Mouse (Mus musculus): Measurements from ENCODE around the gene Nr1i2. TPM values are rescaled to one million over a fixed set of nuclear protein-coding genes. Genes with fewer than 3 reads are reported as not detected.
"Not testable (repeated sequence)": the region's sequence is repeated elsewhere in the genome, so short reads cannot be mapped to it uniquely, and the experiment has no call there.

The Nr1i2 gene
- total and polyA plus RNA-seq, 3 experiments = not detected

GRCm38 (mm10) chr16:38236936-38237585, 57.6 kb downstream of the Nr1i2 start:
- no peaks in the 10 kb centered on the region for H3K79me2 ChIP-seq (ENCODE audit: control insufficient read depth, insufficient read depth, low read length, poor library complexity)

GRCm38 (mm10) chr16:38222491-38222890, 72.1 kb downstream of the Nr1i2 start:
- not testable (repeated sequence) for H3K9me3 ChIP-seq (replicated peaks; ENCODE audit: insufficient read depth, low read length); H3K4me1 ChIP-seq (ENCODE audit: control insufficient read depth in 1 of 2, insufficient read depth in 2 of 2, low read length in 2 of 2); H3K27ac ChIP-seq (ENCODE audit: control insufficient read depth, low read depth, low read length); DNase-seq (ENCODE audit: low read depth, low spot score); H3K79me2 ChIP-seq (ENCODE audit: control insufficient read depth, insufficient read depth, low read length, poor library complexity); H3K9ac ChIP-seq (ENCODE audit: control insufficient read depth, low read depth, low read length, poor library complexity, severe bottlenecking); H3K4me3 ChIP-seq (ENCODE audit: control insufficient read depth in 1 of 2, insufficient read depth in 1 of 2, low read depth in 2 of 2, low read length in 2 of 2); H3K27me3 ChIP-seq (ENCODE audit: control insufficient read depth in 1 of 2, insufficient read depth in 2 of 2, low read length in 2 of 2)
- peak; percentile 51; the same call in 1 of the 2 replicates for TF ChIP-seq ZNF384 (IDR thresholded peaks at IDR 0.05; ENCODE audit: low read depth, low read length)
- H3K36me3 ChIP-seq (ENCODE audit: control insufficient read depth in 1 of 2, insufficient read depth in 2 of 2, low read length in 2 of 2) = peaks cover 6 to 28% of the 10 kb centered on the region in 2 experiments; a peak in 3 of 4 replicates

More at GRCm38 (mm10) chr16:38236936-38237585, 57.6 kb downstream of the Nr1i2 start:
- H3K4me1 ChIP-seq (ENCODE audit: control insufficient read depth in 1 of 2, insufficient read depth in 2 of 2, low read length in 2 of 2) = peaks cover 0 to 3% of the 10 kb centered on the region in 2 experiments; a peak in 2 of 4 replicates
- no peak overlapping the region for H3K27ac ChIP-seq (ENCODE audit: control insufficient read depth, low read depth, low read length)
- no peak overlapping the region for H3K9ac ChIP-seq (ENCODE audit: control insufficient read depth, low read depth, low read length, poor library complexity, severe bottlenecking)
- peaks cover 3 to 4% of the 10 kb centered on the region in 2 experiments for H3K36me3 ChIP-seq (ENCODE audit: control insufficient read depth in 1 of 2, insufficient read depth in 2 of 2, low read length in 2 of 2)
- peak; percentile 33 for DNase-seq (ENCODE audit: low read depth, low spot score)
- H3K9me3 ChIP-seq (replicated peaks; ENCODE audit: insufficient read depth, low read length) = no peaks in the 10 kb centered on the region
- H3K4me3 ChIP-seq (ENCODE audit: control insufficient read depth in 1 of 2, insufficient read depth in 1 of 2, low read depth in 2 of 2, low read length in 2 of 2) = no peak overlapping the region
- TF ChIP-seq ELF1 (IDR thresholded peaks at IDR 0.05; ENCODE audit: low read depth, low read length) = 0 out of 2 replicates have a peak, but pooled peaks have one; percentile 16
- TF ChIP-seq ZNF384 (IDR thresholded peaks at IDR 0.05; ENCODE audit: low read depth, low read length) = no peak
- TF ChIP-seq GATA1 (IDR thresholded peaks at IDR 0.05; ENCODE audit: low read depth, low read length) = peak; percentile 68
- no peaks in the 10 kb centered on the region for H3K27me3 ChIP-seq (ENCODE audit: control insufficient read depth in 1 of 2, insufficient read depth in 2 of 2, low read length in 2 of 2)

GRCm38 (mm10) chr16:38205272-38205671, 89.4 kb downstream of the Nr1i2 start:
- H3K9ac ChIP-seq (ENCODE audit: control insufficient read depth, low read depth, low read length, poor library complexity, severe bottlenecking) = no peak overlapping the region
- H3K36me3 ChIP-seq (ENCODE audit: control insufficient read depth in 1 of 2, insufficient read depth in 2 of 2, low read length in 2 of 2) = peaks cover 0 to 18% of the 10 kb centered on the region in 2 experiments; a peak in 2 of 4 replicates
- no peak for TF ChIP-seq CHD1 (IDR thresholded peaks at IDR 0.05; ENCODE audit: low read depth, low read length)
- no peak for TF ChIP-seq POLR2AphosphoS5 (IDR thresholded peaks at IDR 0.05; ENCODE audit: borderline replicate concordance, low read depth, low read length)
- no peak for TF ChIP-seq MYB (IDR thresholded peaks at IDR 0.05; ENCODE audit: low read depth, low read length)
- TF ChIP-seq ZNF384 (IDR thresholded peaks at IDR 0.05; ENCODE audit: low read depth, low read length) = no peak
- TF ChIP-seq RAD21 (IDR thresholded peaks at IDR 0.05; ENCODE audit: low read depth, low read length) = no peak
- no peak for TF ChIP-seq UBTF (IDR thresholded peaks at IDR 0.05; ENCODE audit: borderline replicate concordance, insufficient read depth, low read depth, low read length)
- no peak for TF ChIP-seq GABPA (IDR thresholded peaks at IDR 0.05; ENCODE audit: low read depth, low read length)
- TF ChIP-seq NRF1 (IDR thresholded peaks at IDR 0.05; ENCODE audit: insufficient read depth, low read depth, low read length, poor library complexity, severe bottlenecking) = no peak
- H3K27ac ChIP-seq (ENCODE audit: control insufficient read depth, low read depth, low read length) = no peak overlapping the region
- no peak for DNase-seq (ENCODE audit: low read depth, low spot score)
- H3K4me3 ChIP-seq (ENCODE audit: control insufficient read depth in 1 of 2, insufficient read depth in 1 of 2, low read depth in 2 of 2, low read length in 2 of 2) = no peak overlapping the region
- no peaks in the 10 kb centered on the region for H3K27me3 ChIP-seq (ENCODE audit: control insufficient read depth in 1 of 2, insufficient read depth in 2 of 2, low read length in 2 of 2)
- H3K4me1 ChIP-seq (ENCODE audit: control insufficient read depth in 1 of 2, insufficient read depth in 2 of 2, low read length in 2 of 2) = no peaks in the 10 kb centered on the region
- no peaks in the 10 kb centered on the region for H3K9me3 ChIP-seq (replicated peaks; ENCODE audit: insufficient read depth, low read length)
- no peaks in the 10 kb centered on the region; the same call in 1 of the 2 replicates for H3K79me2 ChIP-seq (ENCODE audit: control insufficient read depth, insufficient read depth, low read length, poor library complexity)

Other genes starting within 250 kb of the Nr1i2 start
- gene Gsk3b, start 205.8 kb downstream of the Nr1i2 start, total RNA-seq (2012; rRNA removed) = 8.8 and 10.3 TPM in 2 replicates
- 10 to 100 TPM in 1 of 2 experiments, not detected in 1; 20.1 TPM for gene Gsk3b, start 205.8 kb downstream of the Nr1i2 start, polyA plus RNA-seq (2012; ENCODE audit: insufficient read depth in 1 of 2, insufficient read length in 2 of 2, low read depth in 1 of 2, low replicate concordance in 2 of 2, missing spikeins in 1 of 2)
- gene Maats1, start 47.3 kb upstream of the Nr1i2 start, total RNA-seq (2012; rRNA removed) = 0.10 TPM in 1 of 2 replicates, not detected in the other
- under 1 TPM in 1 of 2 experiments, not detected in 1; 0.03 TPM for gene Maats1, start 47.3 kb upstream of the Nr1i2 start, polyA plus RNA-seq (2012; ENCODE audit: insufficient read depth in 1 of 2, insufficient read length in 2 of 2, low read depth in 1 of 2, low replicate concordance in 2 of 2, missing spikeins in 1 of 2)
- gene Cox17, start 52.2 kb upstream of the Nr1i2 start, total RNA-seq (2012; rRNA removed) = 293 and 295 TPM in 2 replicates
- gene Cox17, start 52.2 kb upstream of the Nr1i2 start, polyA plus RNA-seq (2012; ENCODE audit: insufficient read depth in 1 of 2, insufficient read length in 2 of 2, low read depth in 1 of 2, low replicate concordance in 2 of 2, missing spikeins in 1 of 2) = 100 to 1,000 TPM in 1 of 2 experiments, not detected in 1; 269 TPM
- not detected in 2 replicates for gene Gm21987, start 52.2 kb upstream of the Nr1i2 start, total RNA-seq (2012; rRNA removed)
- not detected for gene Gm21987, start 52.2 kb upstream of the Nr1i2 start, polyA plus RNA-seq (2012; ENCODE audit: insufficient read depth in 1 of 2, insufficient read length in 2 of 2, low read depth in 1 of 2, low replicate concordance in 2 of 2, missing spikeins in 1 of 2)
- gene Popdc2, start 67.4 kb upstream of the Nr1i2 start, total RNA-seq (2012; rRNA removed) = 15.2 and 17.5 TPM in 2 replicates
- gene Popdc2, start 67.4 kb upstream of the Nr1i2 start, polyA plus RNA-seq (2012; ENCODE audit: insufficient read depth in 1 of 2, insufficient read length in 2 of 2, low read depth in 1 of 2, low replicate concordance in 2 of 2, missing spikeins in 1 of 2) = 10 to 100 TPM in 1 of 2 experiments, not detected in 1; 45.4 TPM
- not detected in 2 replicates for gene Pla1a, start 138.3 kb upstream of the Nr1i2 start, total RNA-seq (2012; rRNA removed)
- gene Pla1a, start 138.3 kb upstream of the Nr1i2 start, polyA plus RNA-seq (2012; ENCODE audit: insufficient read depth in 1 of 2, insufficient read length in 2 of 2, low read depth in 1 of 2, low replicate concordance in 2 of 2, missing spikeins in 1 of 2) = under 1 TPM in 1 of 2 experiments, not detected in 1; 0.04 TPM
- 20.1 and 24.8 TPM in 2 replicates for gene Adprh, start 157.9 kb upstream of the Nr1i2 start, total RNA-seq (2012; rRNA removed)
- gene Adprh, start 157.9 kb upstream of the Nr1i2 start, polyA plus RNA-seq (2012; ENCODE audit: insufficient read depth in 1 of 2, insufficient read length in 2 of 2, low read depth in 1 of 2, low replicate concordance in 2 of 2, missing spikeins in 1 of 2) = 10 to 100 TPM in 1 of 2 experiments, not detected in 1; 86.7 TPM
- 0.04 and 0.07 TPM in 2 replicates for gene Cd80, start 160.7 kb upstream of the Nr1i2 start, total RNA-seq (2012; rRNA removed)
- under 1 TPM in 1 of 2 experiments, not detected in 1; 0.38 TPM for gene Cd80, start 160.7 kb upstream of the Nr1i2 start, polyA plus RNA-seq (2012; ENCODE audit: insufficient read depth in 1 of 2, insufficient read length in 2 of 2, low read depth in 1 of 2, low replicate concordance in 2 of 2, missing spikeins in 1 of 2)
- 36.4 and 38.0 TPM in 2 replicates for gene Timmdc1, start 227.8 kb upstream of the Nr1i2 start, total RNA-seq (2012; rRNA removed)
- 10 to 100 TPM in 1 of 2 experiments, not detected in 1; 40.4 TPM for gene Timmdc1, start 227.8 kb upstream of the Nr1i2 start, polyA plus RNA-seq (2012; ENCODE audit: insufficient read depth in 1 of 2, insufficient read length in 2 of 2, low read depth in 1 of 2, low replicate concordance in 2 of 2, missing spikeins in 1 of 2)

All from MEL (cell line).